Mouse (Mus musculus): ENCODE data around the gene Slc41a2. TPM values are rescaled to one million over a fixed set of nuclear protein-coding genes. Genes with fewer than 3 reads are reported as not detected.

Slc41a2 gene
- polyA plus RNA-seq, 1 experiment from 2014 or later: 0.56 TPM

- Histone ChIP-seq H3K4me1 (replicated peaks; ENCODE audit: control insufficient read depth, insufficient read depth, low read length) (no peaks in the 10 kb centered on the region), H3K9ac (ENCODE audit: low read length) (no peak overlapping the region), H3K36me3 (ENCODE audit: control insufficient read depth, insufficient read depth, low read length) (no peaks in the 10 kb centered on the region), H3K9me3 (ENCODE audit: control insufficient read depth, low read length) (no peaks in the 10 kb centered on the region), H3K27me3 (ENCODE audit: control insufficient read depth, insufficient read depth, low read length) (no peaks in the 10 kb centered on the region), H3K4me3 (ENCODE audit: low read depth, low read length) (no peak overlapping the region), H3K4me2 (ENCODE audit: low read depth, low read length, severe bottlenecking) (no peak overlapping the region), H3K27ac (ENCODE audit: low read depth, low read length) (no peak overlapping the region)
- DNase-seq (ENCODE audit: low spot score) (no peak), ATAC-seq (replicated peaks; ENCODE audit: low FRiP score) (no peak)
- WGBS: 85% methylated on average over 10 of the region's 10 CpGs
These were observed 117.5 kb downstream of the Slc41a2 start for GRCm38 (mm10) chr10:83220217-83220616.

GRCm38 (mm10) chr10:83219729-83220128 is 118.0 kb downstream of the Slc41a2 start:
- Histone ChIP-seq H3K4me2 (ENCODE audit: low read depth, low read length, severe bottlenecking) (no peak overlapping the region), H3K36me3 (ENCODE audit: control insufficient read depth, insufficient read depth, low read length) (no peaks in the 10 kb centered on the region), H3K27ac (ENCODE audit: low read depth, low read length) (no peak overlapping the region), H3K9me3 (ENCODE audit: control insufficient read depth, low read length) (no peaks in the 10 kb centered on the region), H3K9ac (ENCODE audit: low read length) (no peak overlapping the region), H3K27me3 (ENCODE audit: control insufficient read depth, insufficient read depth, low read length) (no peaks in the 10 kb centered on the region), H3K4me3 (ENCODE audit: low read depth, low read length) (no peak overlapping the region), H3K4me1 (replicated peaks; ENCODE audit: control insufficient read depth, insufficient read depth, low read length) (no peaks in the 10 kb centered on the region)
- WGBS: 31% methylated on average over 12 of the region's 12 CpGs
- DNase-seq (ENCODE audit: low spot score) (peak; percentile 79), ATAC-seq (replicated peaks; ENCODE audit: low FRiP score) (peak; percentile 61; the same call in 1 of the 2 replicates)

- no peak for DNase-seq (ENCODE audit: low spot score)
- H3K36me3 ChIP-seq (ENCODE audit: control insufficient read depth, insufficient read depth, low read length): no peaks in the 10 kb centered on the region
- no peaks in the 10 kb centered on the region for H3K9me3 ChIP-seq (ENCODE audit: control insufficient read depth, low read length)
- no peak overlapping the region for H3K4me3 ChIP-seq (ENCODE audit: low read depth, low read length)
- ATAC-seq (replicated peaks; ENCODE audit: low FRiP score): no peak
- H3K4me1 ChIP-seq (replicated peaks; ENCODE audit: control insufficient read depth, insufficient read depth, low read length): no peaks in the 10 kb centered on the region
- H3K27ac ChIP-seq (ENCODE audit: low read depth, low read length): no peak overlapping the region
- no peak overlapping the region for H3K4me2 ChIP-seq (ENCODE audit: low read depth, low read length, severe bottlenecking)
- 51% methylated on average over 2 of the region's 2 CpGs for WGBS
- H3K27me3 ChIP-seq (ENCODE audit: control insufficient read depth, insufficient read depth, low read length): no peaks in the 10 kb centered on the region
- no peak overlapping the region for H3K9ac ChIP-seq (ENCODE audit: low read length)
These were observed 118.9 kb downstream of the Slc41a2 start for GRCm38 (mm10) chr10:83218778-83219177.

- no peaks in the 10 kb centered on the region for H3K9me3 ChIP-seq (ENCODE audit: control insufficient read depth, low read length)
- no peak overlapping the region for H3K4me3 ChIP-seq (ENCODE audit: low read depth, low read length)
- H3K36me3 ChIP-seq (ENCODE audit: control insufficient read depth, insufficient read depth, low read length): no peaks in the 10 kb centered on the region
- ATAC-seq (replicated peaks; ENCODE audit: low FRiP score) (no peak), DNase-seq (ENCODE audit: low spot score) (no peak)
- H3K27me3 ChIP-seq (ENCODE audit: control insufficient read depth, insufficient read depth, low read length): no peaks in the 10 kb centered on the region
- H3K27ac ChIP-seq (ENCODE audit: low read depth, low read length): no peak overlapping the region
- 82% methylated on average over 5 of the region's 5 CpGs for WGBS
- H3K4me1 ChIP-seq (replicated peaks; ENCODE audit: control insufficient read depth, insufficient read depth, low read length): no peaks in the 10 kb centered on the region
- no peak overlapping the region for H3K9ac ChIP-seq (ENCODE audit: low read length)
- H3K4me2 ChIP-seq (ENCODE audit: low read depth, low read length, severe bottlenecking): no peak overlapping the region
These were observed 120.4 kb downstream of the Slc41a2 start for GRCm38 (mm10) chr10:83217256-83217655.

GRCm38 (mm10) chr10:83215559-83215958 is 122.1 kb downstream of the Slc41a2 start:
- 80% methylated on average over 5 of the region's 5 CpGs for WGBS

GRCm38 (mm10) chr10:83212618-83213017 is 125.1 kb downstream of the Slc41a2 start:
- no peak overlapping the region for H3K27ac ChIP-seq (ENCODE audit: low read depth, low read length)
- H3K4me2 ChIP-seq (ENCODE audit: low read depth, low read length, severe bottlenecking): no peak overlapping the region
- WGBS: 94% methylated on average over 4 of the region's 4 CpGs
- no peaks in the 10 kb centered on the region for H3K36me3 ChIP-seq (ENCODE audit: control insufficient read depth, insufficient read depth, low read length)
- no peak for ATAC-seq (replicated peaks; ENCODE audit: low FRiP score)
- no peaks in the 10 kb centered on the region for H3K9me3 ChIP-seq (ENCODE audit: control insufficient read depth, low read length)
- DNase-seq (ENCODE audit: low spot score): no peak
- H3K4me3 ChIP-seq (ENCODE audit: low read depth, low read length): no peak overlapping the region
- peaks cover 2% of the 10 kb centered on the region; the same call in 1 of the 2 replicates for H3K4me1 ChIP-seq (replicated peaks; ENCODE audit: control insufficient read depth, insufficient read depth, low read length)
- H3K9ac ChIP-seq (ENCODE audit: low read length): no peak overlapping the region
- no peaks in the 10 kb centered on the region for H3K27me3 ChIP-seq (ENCODE audit: control insufficient read depth, insufficient read depth, low read length)

More at GRCm38 (mm10) chr10:83215559-83215958, 122.1 kb downstream of the Slc41a2 start:
- Histone ChIP-seq H3K9ac (ENCODE audit: low read length) (no peak overlapping the region), H3K36me3 (ENCODE audit: control insufficient read depth, insufficient read depth, low read length) (no peaks in the 10 kb centered on the region), H3K4me3 (ENCODE audit: low read depth, low read length) (no peak overlapping the region), H3K4me2 (ENCODE audit: low read depth, low read length, severe bottlenecking) (no peak overlapping the region), H3K4me1 (replicated peaks; ENCODE audit: control insufficient read depth, insufficient read depth, low read length) (peaks cover 2% of the 10 kb centered on the region; the same call in 1 of the 2 replicates), H3K27me3 (ENCODE audit: control insufficient read depth, insufficient read depth, low read length) (no peaks in the 10 kb centered on the region), H3K27ac (ENCODE audit: low read depth, low read length) (no peak overlapping the region), H3K9me3 (ENCODE audit: control insufficient read depth, low read length) (no peaks in the 10 kb centered on the region)
- DNase-seq (ENCODE audit: low spot score) (no peak), ATAC-seq (replicated peaks; ENCODE audit: low FRiP score) (no peak)

- H3K36me3 ChIP-seq (ENCODE audit: control insufficient read depth, insufficient read depth, low read length): no peaks in the 10 kb centered on the region
- no peak overlapping the region for H3K4me2 ChIP-seq (ENCODE audit: low read depth, low read length, severe bottlenecking)
- H3K4me3 ChIP-seq (ENCODE audit: low read depth, low read length): no peak overlapping the region
- no peak overlapping the region for H3K9ac ChIP-seq (ENCODE audit: low read length)
- H3K27ac ChIP-seq (ENCODE audit: low read depth, low read length): peak overlapping the region; percentile 20; the same call in 1 of the 2 replicates
- H3K4me1 ChIP-seq (replicated peaks; ENCODE audit: control insufficient read depth, insufficient read depth, low read length): peaks cover 2% of the 10 kb centered on the region; the same call in 1 of the 2 replicates
- H3K9me3 ChIP-seq (ENCODE audit: control insufficient read depth, low read length): no peaks in the 10 kb centered on the region
- peak; percentile 84 for ATAC-seq (replicated peaks; ENCODE audit: low FRiP score)
- WGBS: 16% methylated on average over 6 of the region's 6 CpGs
- H3K27me3 ChIP-seq (ENCODE audit: control insufficient read depth, insufficient read depth, low read length): no peaks in the 10 kb centered on the region
- DNase-seq (ENCODE audit: low spot score): peak; percentile 75
These were observed 126.6 kb downstream of the Slc41a2 start for GRCm38 (mm10) chr10:83210968-83211583.

- no peak overlapping the region for H3K4me2 ChIP-seq (ENCODE audit: low read depth, low read length, severe bottlenecking)
- no peaks in the 10 kb centered on the region for H3K36me3 ChIP-seq (ENCODE audit: control insufficient read depth, insufficient read depth, low read length)
- no peak overlapping the region for H3K4me3 ChIP-seq (ENCODE audit: low read depth, low read length)
- 64% methylated on average over 16 of the region's 16 CpGs for WGBS
- H3K9me3 ChIP-seq (ENCODE audit: control insufficient read depth, low read length): no peaks in the 10 kb centered on the region
- H3K27ac ChIP-seq (ENCODE audit: low read depth, low read length): peak overlapping the region; percentile 19; the same call in 1 of the 2 replicates
- H3K4me1 ChIP-seq (replicated peaks; ENCODE audit: control insufficient read depth, insufficient read depth, low read length): peaks cover 2% of the 10 kb centered on the region; the same call in 1 of the 2 replicates
- DNase-seq (ENCODE audit: low spot score) (no peak), ATAC-seq (replicated peaks; ENCODE audit: low FRiP score) (no peak)
- H3K9ac ChIP-seq (ENCODE audit: low read length): no peak overlapping the region
- no peaks in the 10 kb centered on the region for H3K27me3 ChIP-seq (ENCODE audit: control insufficient read depth, insufficient read depth, low read length)
These were observed 127.6 kb downstream of the Slc41a2 start for GRCm38 (mm10) chr10:83210122-83210521.

GRCm38 (mm10) chr10:83209388-83209787 is 128.3 kb downstream of the Slc41a2 start:
- H3K4me1 ChIP-seq (replicated peaks; ENCODE audit: control insufficient read depth, insufficient read depth, low read length): peaks cover 2% of the 10 kb centered on the region; the same call in 1 of the 2 replicates
- 80% methylated on average over 12 of the region's 12 CpGs for WGBS
- no peaks in the 10 kb centered on the region for H3K36me3 ChIP-seq (ENCODE audit: control insufficient read depth, insufficient read depth, low read length)
- no peak overlapping the region for H3K27ac ChIP-seq (ENCODE audit: low read depth, low read length)
- DNase-seq (ENCODE audit: low spot score) (no peak), ATAC-seq (replicated peaks; ENCODE audit: low FRiP score) (no peak)
- no peak overlapping the region for H3K9ac ChIP-seq (ENCODE audit: low read length)
- H3K27me3 ChIP-seq (ENCODE audit: control insufficient read depth, insufficient read depth, low read length): no peaks in the 10 kb centered on the region
- H3K4me2 ChIP-seq (ENCODE audit: low read depth, low read length, severe bottlenecking): no peak overlapping the region
- no peaks in the 10 kb centered on the region for H3K9me3 ChIP-seq (ENCODE audit: control insufficient read depth, low read length)
- H3K4me3 ChIP-seq (ENCODE audit: low read depth, low read length): no peak overlapping the region
